Mouse (Mus musculus): Measurements from ENCODE around the gene Gm49486.

- TF ChIP-seq POLR2A (IDR thresholded peaks at IDR 0.05; ENCODE audit: low read depth, low read length) (no peak), CTCF (conservative IDR thresholded peaks at IDR 0.05; ENCODE audit: insufficient read depth, insufficient read length, low read depth, low read length) (no peak; the same call in 1 of the 2 replicates)
These were observed 33.2 kb downstream of the Gm49486 start for GRCm38 (mm10) chr15:79262375-79262774.

Measured in kidney, adult 2 months (tissue).